Mouse (Mus musculus) embryonic fibroblast, embryonic 13.5 days (primary cell): Measurements from ENCODE around the gene Pde4dip.

Experiments used
- CTCF ChIP-seq: IDR thresholded peaks from 2 replicates; pipeline ENCODE4 v1.5.1; 2011; ENCODE audit warnings: mild to moderate bottlenecking, control low read depth, low read length, moderate library complexity, borderline replicate concordance; ENCODE audit not compliant: insufficient read depth
- POLR2A ChIP-seq: IDR thresholded peaks from 2 replicates; pipeline ENCODE4 v1.6.1; 2011; ENCODE audit warnings: low read depth, mild to moderate bottlenecking, control low read depth, low read length, moderate library complexity

GRCm38 (mm10) chr3:97774861-97775260, 113.6 kb downstream of the Pde4dip start:
- TF ChIP-seq CTCF = no peak
- no peak for TF ChIP-seq POLR2A
